Mouse (Mus musculus) MEL (cell line): ENCODE results near the gene Gja5.

Experiments
- CTCF ChIP-seq, 3 experiments: IDR thresholded peaks in 2 of 3; conservative IDR thresholded peaks in 1 of 3; 2 replicates each; pipeline ENCODE4 v1.5.1; 2011 to 2012; ENCODE audit warnings: low read length in 3 of 3, low read depth in 2 of 3, mild to moderate bottlenecking in 2 of 3, improper control_type of control experiment in 1 of 3, inconsistent platforms in 1 of 3, mixed read lengths in 1 of 3, moderate library complexity in 1 of 3; ENCODE audit not compliant: control insufficient read depth in 1 of 3, insufficient read depth in 1 of 3, poor library complexity in 1 of 3, severe bottlenecking in 1 of 3
- EP300 ChIP-seq, 2 experiments: IDR thresholded peaks; 2 replicates each; pipeline ENCODE4 v1.6.1; 2011; ENCODE audit warnings: improper control_type of control experiment in 2 of 2, low read length in 2 of 2, low read depth in 1 of 2, mild to moderate bottlenecking in 1 of 2
- GABPA ChIP-seq: IDR thresholded peaks from 2 replicates; pipeline ENCODE4 v1.6.1; 2012; ENCODE audit warnings: low read depth, mild to moderate bottlenecking, inconsistent platforms, low read length, improper control_type of control experiment, moderate library complexity
- MAFK ChIP-seq: IDR thresholded peaks from 2 replicates; pipeline ENCODE4 v1.6.1; 2011; ENCODE audit warnings: low read depth, mild to moderate bottlenecking, low read length, improper control_type of control experiment, borderline replicate concordance
- MAX ChIP-seq: IDR thresholded peaks from 2 replicates; pipeline ENCODE4 v1.6.1; 2011; ENCODE audit warnings: low read length, improper control_type of control experiment
- MYB ChIP-seq: IDR thresholded peaks from 2 replicates; pipeline ENCODE4 v1.6.1; 2011; ENCODE audit warnings: mild to moderate bottlenecking, low read depth, low read length, improper control_type of control experiment
- NRF1 ChIP-seq: IDR thresholded peaks from 2 replicates; pipeline ENCODE4 v1.6.1; 2014; ENCODE audit warnings: low read depth, mild to moderate bottlenecking, inconsistent platforms, low read length, improper control_type of control experiment, moderate library complexity; ENCODE audit not compliant: poor library complexity, insufficient read depth, severe bottlenecking
- POLR2A ChIP-seq, 2 experiments: IDR thresholded peaks; 2 replicates each; pipeline ENCODE4 v1.6.1; 2011 to 2012; ENCODE audit warnings: low read length in 2 of 2, mild to moderate bottlenecking in 2 of 2, control low read depth in 1 of 2, improper control_type of control experiment in 1 of 2, low read depth in 1 of 2, moderate library complexity in 1 of 2; ENCODE audit not compliant: control insufficient read depth in 1 of 2, insufficient read depth in 1 of 2, poor library complexity in 1 of 2
- TBP ChIP-seq: IDR thresholded peaks from 2 replicates; pipeline ENCODE4 v1.8.0; 2011; ENCODE audit warnings: low read depth, low read length, improper control_type of control experiment
- ZC3H11A ChIP-seq: IDR thresholded peaks from 2 replicates; pipeline ENCODE4 v1.6.1; 2012; ENCODE audit warnings: low read depth, mild to moderate bottlenecking, inconsistent platforms, low read length, improper control_type of control experiment
- ZKSCAN1 ChIP-seq: IDR thresholded peaks from 2 replicates; pipeline ENCODE4 v1.6.1; 2012; ENCODE audit warnings: low read depth, mild to moderate bottlenecking, inconsistent platforms, low read length, improper control_type of control experiment, moderate library complexity
- ZNF384 ChIP-seq: IDR thresholded peaks from 2 replicates; pipeline ENCODE4 v1.6.1; 2012; ENCODE audit warnings: low read depth, mild to moderate bottlenecking, inconsistent platforms, low read length, improper control_type of control experiment

- TF ChIP-seq CTCF (IDR thresholded peaks at IDR 0.05 in 2 of 3, conservative IDR thresholded peaks at IDR 0.05 in 1 of 3; ENCODE audit: control insufficient read depth in 1 of 3, insufficient read depth in 1 of 3, low read depth in 2 of 3, low read length in 3 of 3, poor library complexity in 1 of 3, severe bottlenecking in 1 of 3) (no peak), ZNF384 (no peak), ZKSCAN1 (no peak), POLR2A (IDR thresholded peaks at IDR 0.05; ENCODE audit: control insufficient read depth in 1 of 2, insufficient read depth in 1 of 2, low read depth in 1 of 2, low read length in 2 of 2, poor library complexity in 1 of 2) (no peak), MAFK (no peak), ZC3H11A (no peak), GABPA (no peak), MAX (no peak), EP300 (IDR thresholded peaks at IDR 0.05; ENCODE audit: low read depth in 1 of 2, low read length in 2 of 2) (no peak), TBP (no peak), NRF1 (no peak), MYB (no peak)
Observed at GRCm38 (mm10) chr3:97058704-97059103, 154.2 kb downstream of the Gja5 start.
